Mouse (Mus musculus) frontal cortex, adult (tissue): Measurements from ENCODE around the gene Olfr603.
"Not testable (repeated sequence)": the region's sequence is repeated elsewhere in the genome, so short reads cannot be mapped to it uniquely, and the experiment has no call there.

Experiments used
- ATAC-seq: cut with Nextera tagmentation; 2 replicates; pipeline ENCODE4 v1.9.2; 2017; ENCODE audit warnings: mild to moderate bottlenecking, moderate library complexity, mixed read lengths; ENCODE audit not compliant: low TSS enrichment

Gene Olfr603

DNA sequence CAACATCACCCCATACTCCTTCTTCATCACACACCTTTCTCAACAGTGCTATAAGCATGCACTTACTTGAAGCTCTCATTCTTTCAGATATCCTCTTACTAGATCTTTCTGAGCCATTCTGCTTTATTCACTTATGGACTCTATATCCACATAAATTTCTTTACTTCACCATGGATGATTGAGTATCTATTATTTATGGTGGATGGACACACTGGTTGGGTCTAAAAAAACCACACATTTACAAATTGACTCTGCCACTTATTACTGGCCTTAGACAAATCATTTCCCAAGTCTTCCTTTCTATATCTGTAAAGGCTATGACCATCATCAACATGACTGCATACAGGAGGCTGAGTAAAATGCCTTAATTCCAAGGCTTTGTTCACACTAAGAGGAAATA, at the start of gene Olfr603:
Olfr603 (minus strand) TSS at position 101 of the 400 bp plus-strand sequence.
- no peak for ATAC-seq

DNA sequence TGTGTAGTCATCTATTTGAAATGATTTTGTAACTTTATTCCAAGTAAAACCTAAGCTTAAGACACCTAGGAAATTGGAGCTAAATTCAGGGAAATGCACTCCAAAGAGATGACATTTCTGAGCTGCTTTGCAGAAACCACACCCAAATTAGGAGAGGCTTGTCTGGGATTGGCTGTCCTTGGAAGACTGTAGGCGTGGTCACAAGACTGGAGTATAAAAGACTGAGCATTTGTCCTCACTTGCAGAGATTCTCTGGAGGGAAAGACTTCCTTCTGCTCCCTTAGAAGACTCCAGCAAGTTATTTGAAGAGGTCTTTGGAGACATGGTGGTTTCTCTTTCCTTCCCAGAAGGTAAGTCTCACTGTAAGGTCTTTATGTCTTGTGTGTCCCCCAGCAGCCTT, 28.8 kb upstream of the Olfr603 start, which contains the start of gene Usp17lc:
Usp17lc (plus strand) TSS at position 301 of the 400 bp plus-strand sequence.
- ATAC-seq, result not testable (repeated sequence)

DNA sequence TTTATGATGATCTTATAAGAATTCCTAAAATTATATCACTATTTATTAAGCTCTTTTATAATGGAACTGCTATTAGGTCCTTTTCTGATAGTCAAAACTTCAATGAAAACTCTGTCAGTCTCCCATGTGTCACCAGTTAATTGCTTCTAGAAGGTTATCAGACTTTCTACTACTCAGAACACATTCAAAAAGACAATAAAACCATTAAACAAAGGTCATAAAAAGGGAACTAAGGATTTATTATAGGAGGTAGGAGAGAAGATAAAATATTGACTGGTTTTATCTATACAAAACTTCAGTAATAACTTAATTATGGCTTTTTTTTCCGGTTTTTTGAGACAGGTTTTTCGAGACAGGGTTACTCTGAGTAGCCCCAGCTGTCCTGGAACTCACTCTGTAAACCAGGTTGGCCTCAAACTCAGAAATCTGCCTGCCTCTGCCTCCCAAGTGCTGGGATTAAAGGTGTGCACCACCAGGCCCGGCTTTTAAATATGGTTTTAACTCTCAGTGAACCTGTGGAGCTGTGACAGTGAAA, 20.6 kb upstream of the Olfr603 start:
- ATAC-seq, result not testable (repeated sequence)

DNA sequence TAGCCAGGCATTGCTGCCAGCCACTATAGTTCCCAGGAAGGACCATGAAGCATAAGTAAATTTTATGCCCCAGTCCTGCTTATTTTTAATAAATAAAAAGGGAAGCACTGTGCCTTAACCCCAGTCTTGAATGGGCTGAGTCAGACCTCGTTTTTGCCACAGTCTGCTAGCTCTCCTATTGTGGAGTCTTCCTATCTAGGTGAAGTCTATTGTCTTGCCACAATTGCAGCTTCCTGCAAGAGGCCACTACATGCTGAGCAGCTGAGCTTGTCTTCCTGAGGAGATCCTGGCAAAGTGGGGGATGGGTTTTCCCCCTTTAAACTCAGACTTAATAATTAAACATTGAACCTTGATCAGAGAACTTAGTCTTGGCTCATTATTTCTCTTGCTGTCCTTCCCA, 13.0 kb upstream of the Olfr603 start:
- ATAC-seq, result no peak

DNA sequence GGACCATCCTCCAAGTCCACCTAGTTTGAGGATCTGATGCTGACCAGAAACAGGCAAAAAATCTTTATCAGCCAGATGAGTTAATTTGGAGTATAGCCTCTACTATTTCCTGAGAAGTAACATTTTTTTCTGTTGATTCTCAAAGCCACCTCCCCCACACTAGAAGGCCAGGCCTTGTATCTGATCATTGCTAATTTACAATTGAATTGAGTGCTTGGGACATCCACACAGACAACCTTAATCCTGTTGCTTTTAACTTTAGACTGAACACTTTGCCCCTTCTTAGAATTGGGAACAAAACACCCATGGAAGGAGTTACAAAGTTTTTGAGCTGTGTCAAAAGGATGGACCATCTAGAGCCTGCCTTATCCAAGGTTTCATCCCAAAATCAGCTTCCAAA, 11.8 kb upstream of the Olfr603 start:
- ATAC-seq, result no peak

DNA sequence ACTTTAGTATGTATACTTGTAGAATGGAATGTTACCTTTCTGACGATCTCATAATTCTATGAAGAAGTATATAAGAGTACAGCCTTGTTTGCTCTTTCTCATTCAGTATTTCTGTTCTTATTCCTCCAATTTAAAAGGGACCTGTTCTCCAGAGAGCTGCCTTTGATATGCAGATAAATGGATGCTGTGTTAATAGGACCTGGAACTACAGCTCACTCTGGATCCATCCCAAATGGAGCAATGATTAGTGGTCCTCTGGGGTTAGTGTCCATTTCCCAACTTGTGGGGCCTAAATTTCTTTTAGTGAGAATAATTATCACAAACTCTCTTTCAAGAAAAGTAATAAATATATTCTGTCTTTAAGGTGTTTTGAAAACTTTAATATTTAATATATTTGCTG, 23.4 kb downstream of the Olfr603 start, which contains the start of gene Olfr601:
Olfr601 (minus strand) TSS at position 101 of the 400 bp plus-strand sequence.
- ATAC-seq, result no peak

DNA sequence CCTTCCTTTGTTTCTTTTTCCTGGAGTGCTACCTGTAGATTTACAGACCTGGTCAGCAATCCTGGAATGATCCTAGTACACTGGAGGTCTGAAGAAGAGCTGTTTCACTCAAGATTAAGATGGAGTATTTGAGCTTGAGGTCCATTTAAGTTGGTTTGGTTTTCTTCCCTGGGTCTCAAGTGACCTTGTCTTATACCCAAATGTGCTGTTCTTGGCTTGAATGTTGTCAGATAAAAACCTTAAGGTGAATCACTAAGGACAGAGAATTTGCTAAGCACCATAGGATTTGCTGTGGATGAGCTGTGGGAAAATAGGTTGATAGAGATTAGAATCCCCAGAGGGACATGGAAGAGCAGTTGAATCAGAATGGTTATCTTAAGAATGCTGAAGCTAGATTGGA, 36.4 kb downstream of the Olfr603 start, which contains the start of gene Olfr600:
Olfr600 (minus strand) TSS at position 101 of the 400 bp plus-strand sequence.
- ATAC-seq, result no peak

DNA sequence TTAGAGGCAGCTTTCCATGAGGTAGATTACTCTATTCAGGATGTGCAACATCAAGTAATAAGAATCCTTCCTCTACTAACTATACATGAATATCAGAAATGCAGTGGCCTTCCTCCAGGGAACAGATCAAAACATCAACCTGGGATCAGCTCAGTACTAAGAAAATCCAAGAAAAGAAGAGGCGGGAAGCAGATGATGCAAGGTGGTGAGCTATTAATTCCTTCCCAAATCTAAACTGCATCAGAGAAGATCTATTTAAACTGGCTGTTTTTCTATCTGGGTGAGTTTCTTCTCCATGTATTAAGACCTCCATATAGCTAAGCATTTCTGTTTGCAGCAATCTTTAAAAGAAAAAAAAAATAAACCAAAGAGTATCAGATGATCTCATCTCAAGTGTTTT, 50.4 kb downstream of the Olfr603 start, which contains the start of gene Olfr599:
Olfr599 (plus strand) TSS at position 301 of the 400 bp plus-strand sequence.
- ATAC-seq, result no peak
